Mouse (Mus musculus): ENCODE results near the gene Adam21. TPM values are rescaled to one million over a fixed set of nuclear protein-coding genes. Genes with fewer than 3 reads are reported as not detected.
"Not testable (repeated sequence)": the region's sequence is repeated elsewhere in the genome, so short reads cannot be mapped to it uniquely, and the experiment has no call there.

Adam21 gene
- total and polyA plus RNA-seq, 2 experiments from 2014 or later: 0.38 to 0.48 TPM

- Histone ChIP-seq H3K27ac (ENCODE audit: low read depth, low read length) (peak within 1 kb of the TSS; percentile 81), H3K4me1 (ENCODE audit: insufficient read depth, low read length) (peaks cover 5% of the 10 kb centered on the region; the same call in 1 of the 2 replicates), H3K4me3 (ENCODE audit: low read depth, low read length) (peak within 1 kb of the TSS; percentile 85), H3K36me3 (ENCODE audit: insufficient read depth, low read length) (no peaks in the 10 kb centered on the region), H3K9me3 (ENCODE audit: low read length) (no peaks in the 10 kb centered on the region), H3K4me2 (ENCODE audit: low read depth, low read length, poor library complexity, severe bottlenecking) (peak within 1 kb of the TSS; percentile 61), H3K27me3 (ENCODE audit: insufficient read depth, low read length) (no peaks in the 10 kb centered on the region), H3K9ac (replicated peaks; ENCODE audit: low read length, poor library complexity, severe bottlenecking) (peak within 1 kb of the TSS; percentile 86)
- under 1% methylated on average over 46 of the region's 46 CpGs for WGBS
- ATAC-seq (ENCODE audit: low FRiP score) (peak; percentile 91), DNase-seq (ENCODE audit: low spot score) (peak; percentile 94)
- TF ChIP-seq CTCF (IDR thresholded peaks at IDR 0.05): no peak
Measured at GRCm38 (mm10) chr12:81532316-81533028, 35.8 kb downstream of the Adam21 start, which contains the start of the genes Gm20498 and Synj2bp. Gm20498 (minus strand) TSS chr12:81532905. Synj2bp (minus strand) TSS chr12:81532911.

GRCm38 (mm10) chr12:81530587-81530986 is 37.7 kb downstream of the Adam21 start:
- not testable (repeated sequence) for DNase-seq (ENCODE audit: low spot score); H3K4me2 ChIP-seq (ENCODE audit: low read depth, low read length, poor library complexity, severe bottlenecking); ATAC-seq (ENCODE audit: low FRiP score); H3K27ac ChIP-seq (ENCODE audit: low read depth, low read length); H3K9ac ChIP-seq (replicated peaks; ENCODE audit: low read length, poor library complexity, severe bottlenecking); H3K36me3 ChIP-seq (ENCODE audit: insufficient read depth, low read length); H3K27me3 ChIP-seq (ENCODE audit: insufficient read depth, low read length); H3K4me1 ChIP-seq (ENCODE audit: insufficient read depth, low read length); H3K4me3 ChIP-seq (ENCODE audit: low read depth, low read length); H3K9me3 ChIP-seq (ENCODE audit: low read length)
- 87% methylated on average over 5 of the region's 8 CpGs for WGBS

Other genes starting within 250 kb of the Adam21 start
- gene Slc8a3, start 235.3 kb downstream of the Adam21 start, total RNA-seq (2014; rRNA removed): 52.3 and 61.4 TPM in 2 replicates
- 11.4 and 13.4 TPM in 2 replicates for gene Slc8a3, start 235.3 kb downstream of the Adam21 start, polyA plus RNA-seq (2015; fragmentation: Nextera tagmentation; extraction: Ambion mirVana)
- 0.94 and 0.99 TPM in 2 replicates for gene Gm4787, start 189.0 kb downstream of the Adam21 start, total RNA-seq (2014; rRNA removed)
- gene Gm4787, start 189.0 kb downstream of the Adam21 start, polyA plus RNA-seq (2015; fragmentation: Nextera tagmentation; extraction: Ambion mirVana): 0.11 and 0.14 TPM in 2 replicates
- gene Adam4, start 146.5 kb downstream of the Adam21 start, total RNA-seq (2014; rRNA removed): 0.22 and 2.6 TPM in 2 replicates
- 0.14 TPM in 1 of 2 replicates, not detected in the other for gene Adam4, start 146.5 kb downstream of the Adam21 start, polyA plus RNA-seq (2015; fragmentation: Nextera tagmentation; extraction: Ambion mirVana)
- 55.1 and 103 TPM in 2 replicates for gene Cox16, start 83.3 kb downstream of the Adam21 start, total RNA-seq (2014; rRNA removed)
- 131 and 139 TPM in 2 replicates for gene Cox16, start 83.3 kb downstream of the Adam21 start, polyA plus RNA-seq (2015; fragmentation: Nextera tagmentation; extraction: Ambion mirVana)
- gene Gm20498, start 35.6 kb downstream of the Adam21 start, total RNA-seq (2014; rRNA removed): 11.4 and 26.7 TPM in 2 replicates
- 46.8 and 48.0 TPM in 2 replicates for gene Gm20498, start 35.6 kb downstream of the Adam21 start, polyA plus RNA-seq (2015; fragmentation: Nextera tagmentation; extraction: Ambion mirVana)
- gene Synj2bp, start 35.6 kb downstream of the Adam21 start, total RNA-seq (2014; rRNA removed): 26.5 and 28.8 TPM in 2 replicates
- gene Synj2bp, start 35.6 kb downstream of the Adam21 start, polyA plus RNA-seq (2015; fragmentation: Nextera tagmentation; extraction: Ambion mirVana): 22.0 and 25.5 TPM in 2 replicates
- 23.5 and 36.1 TPM in 2 replicates for gene Med6, start 26.5 kb upstream of the Adam21 start, total RNA-seq (2014; rRNA removed)
- gene Med6, start 26.5 kb upstream of the Adam21 start, polyA plus RNA-seq (2015; fragmentation: Nextera tagmentation; extraction: Ambion mirVana): 30.5 and 31.2 TPM in 2 replicates
- gene Ttc9, start 62.8 kb upstream of the Adam21 start, total RNA-seq (2014; rRNA removed): 58.4 and 60.2 TPM in 2 replicates
- 16.3 and 16.7 TPM in 2 replicates for gene Ttc9, start 62.8 kb upstream of the Adam21 start, polyA plus RNA-seq (2015; fragmentation: Nextera tagmentation; extraction: Ambion mirVana)
- gene Map3k9, start 212.7 kb upstream of the Adam21 start, total RNA-seq (2014; rRNA removed): 67.1 and 71.1 TPM in 2 replicates
- 7.9 and 9.3 TPM in 2 replicates for gene Map3k9, start 212.7 kb upstream of the Adam21 start, polyA plus RNA-seq (2015; fragmentation: Nextera tagmentation; extraction: Ambion mirVana)

Data from midbrain, postnatal 0 days (tissue).